Mouse (Mus musculus) thymus, adult 2 months (tissue): Measurements from ENCODE around the gene Snapc5. TPM values are rescaled to one million over a fixed set of nuclear protein-coding genes. Genes with fewer than 3 reads are reported as not detected.

Source experiments
- DNase-seq: peaks from one replicate; pipeline ENCODE4 v3.0.0; 2021
- H3K27ac ChIP-seq: fragments of 200-500 bp; 2 replicates; pipeline ENCODE4 v1.5.1; 2012; ENCODE audit warnings: low read length, control low read depth; ENCODE audit not compliant: control insufficient read depth, insufficient read depth
- H3K27me3 ChIP-seq: fragments of 200-500 bp; 2 replicates; pipeline ENCODE4 v1.6.1; 2012; ENCODE audit warnings: mild to moderate bottlenecking, low read length, moderate library complexity, mixed read lengths; ENCODE audit not compliant: control insufficient read depth, insufficient read depth
- H3K36me3 ChIP-seq: fragments of 200-500 bp; 2 replicates; pipeline ENCODE4 v1.6.1; 2012; ENCODE audit warnings: mild to moderate bottlenecking, low read length, moderate library complexity; ENCODE audit not compliant: control insufficient read depth, insufficient read depth
- H3K4me1 ChIP-seq: fragments of 200-500 bp; replicated peaks from 2 replicates; pipeline ENCODE4 v1.6.1; 2012; ENCODE audit warnings: low read length; ENCODE audit not compliant: control insufficient read depth, insufficient read depth
- H3K4me3 ChIP-seq: fragments of 200-500 bp; 2 replicates; pipeline ENCODE4 v1.5.1; 2012; ENCODE audit warnings: mild to moderate bottlenecking, low read length, control low read depth, moderate library complexity; ENCODE audit not compliant: control insufficient read depth, insufficient read depth
- CTCF ChIP-seq: fragments of 200-500 bp; IDR thresholded peaks from 2 replicates; pipeline ENCODE4 v1.5.1; 2012; ENCODE audit warnings: mild to moderate bottlenecking, control low read depth, low read length, moderate library complexity, borderline replicate concordance; ENCODE audit not compliant: control insufficient read depth, poor library complexity, insufficient read depth; ENCODE audit errors: extremely low read depth
- POLR2A ChIP-seq: fragments of 200-500 bp; IDR thresholded peaks from 2 replicates; pipeline ENCODE4 v1.6.1; 2012; ENCODE audit warnings: mild to moderate bottlenecking, low read length, control low read depth, moderate library complexity; ENCODE audit not compliant: control insufficient read depth, poor library complexity, insufficient read depth; ENCODE audit errors: extremely low read depth
- WGBS: fragments of 180-500 bp; shearing (Covaris S2); methylation state at CpG from one replicate; pipeline ENCODE4 v1.1.7; 2018; 5-methylcytosine and 5-hydroxymethylcytosine counted together
- polyA plus RNA-seq: library from polyadenylated mRNA; depleted of rRNA; stranded (reverse); fragments of >200 nt; gene quantifications from 2 replicates; pipeline ENCODE4 v1.2.3, GENCODE M21; 2012; rRNA removed

Snapc5 gene
- polyA plus RNA-seq, 1 experiment = 9.6 TPM

- 4% methylated on average over 12 of the region's 12 CpGs for WGBS
- H3K36me3 ChIP-seq = no peaks in the 10 kb centered on the region
- peak; percentile 37 for DNase-seq
- peaks cover 6% of the 10 kb centered on the region for H3K4me1 ChIP-seq
- no peak overlapping the region for H3K4me3 ChIP-seq
- peak overlapping the region; percentile 39; the same call in 1 of the 2 replicates for H3K27ac ChIP-seq
- H3K27me3 ChIP-seq = no peaks in the 10 kb centered on the region
- TF ChIP-seq POLR2A (no peak), CTCF (no peak)
Observed at GRCm38 (mm10) chr9:64227736-64228135, 48.7 kb downstream of the Snapc5 start.

GRCm38 (mm10) chr9:64228972-64229371 is 49.9 kb downstream of the Snapc5 start:
- H3K27me3 ChIP-seq = no peaks in the 10 kb centered on the region
- no peak for DNase-seq
- H3K4me1 ChIP-seq = peaks cover 6% of the 10 kb centered on the region
- H3K27ac ChIP-seq = no peak overlapping the region
- no peak overlapping the region for H3K4me3 ChIP-seq
- H3K36me3 ChIP-seq = no peaks in the 10 kb centered on the region
- no peak for TF ChIP-seq POLR2A
- no peak for TF ChIP-seq CTCF

GRCm38 (mm10) chr9:64231171-64231570 is 52.1 kb downstream of the Snapc5 start:
- Histone ChIP-seq H3K27me3 (no peaks in the 10 kb centered on the region), H3K4me1 (peaks cover 6% of the 10 kb centered on the region), H3K27ac (no peak overlapping the region), H3K4me3 (no peak overlapping the region), H3K36me3 (no peaks in the 10 kb centered on the region)
- TF ChIP-seq POLR2A (no peak), CTCF (no peak)
- WGBS = 90% methylated on average over 5 of the region's 5 CpGs
- no peak for DNase-seq

- 94% methylated on average over 3 of the region's 3 CpGs for WGBS
- Histone ChIP-seq H3K4me3 (no peak overlapping the region), H3K4me1 (peaks cover 6% of the 10 kb centered on the region), H3K36me3 (no peaks in the 10 kb centered on the region), H3K27ac (no peak overlapping the region), H3K27me3 (no peaks in the 10 kb centered on the region)
- no peak for TF ChIP-seq POLR2A
- no peak for TF ChIP-seq CTCF
- no peak for DNase-seq
Observed at GRCm38 (mm10) chr9:64231674-64232073, 52.6 kb downstream of the Snapc5 start.

GRCm38 (mm10) chr9:64232257-64232957 is 53.3 kb downstream of the Snapc5 start:
- no peak overlapping the region for H3K27ac ChIP-seq
- no peak for DNase-seq
- H3K4me1 ChIP-seq = peaks cover 6% of the 10 kb centered on the region
- TF ChIP-seq CTCF (no peak), POLR2A (no peak)
- no peak overlapping the region for H3K4me3 ChIP-seq
- 95% methylated on average over 9 of the region's 9 CpGs for WGBS
- H3K27me3 ChIP-seq = no peaks in the 10 kb centered on the region
- no peaks in the 10 kb centered on the region for H3K36me3 ChIP-seq

Other genes with a start within 250 kb of the Snapc5 start
- gene Smad6, start 157.2 kb upstream of the Snapc5 start, polyA plus RNA-seq = 6.5 and 8.0 TPM in 2 replicates
- gene Lctl, start 62.1 kb upstream of the Snapc5 start, polyA plus RNA-seq = 1.4 and 2.7 TPM in 2 replicates
- 8.1 and 8.3 TPM in 2 replicates for gene Zwilch, start 6.2 kb upstream of the Snapc5 start, polyA plus RNA-seq
- 518 and 600 TPM in 2 replicates for gene Rpl4, start 5.9 kb upstream of the Snapc5 start, polyA plus RNA-seq
- gene Uchl4, start 55.9 kb downstream of the Snapc5 start, polyA plus RNA-seq = 0.18 TPM in 1 of 2 replicates, not detected in the other
- gene Map2k1, start 74.4 kb downstream of the Snapc5 start, polyA plus RNA-seq = 47.6 and 50.4 TPM in 2 replicates
- gene Tipin, start 102.3 kb downstream of the Snapc5 start, polyA plus RNA-seq = 16.5 and 19.1 TPM in 2 replicates
- 11.0 and 12.0 TPM in 2 replicates for gene Dis3l, start 162.0 kb downstream of the Snapc5 start, polyA plus RNA-seq
- gene Megf11, start 206.4 kb downstream of the Snapc5 start, polyA plus RNA-seq = 0.40 and 0.70 TPM in 2 replicates